Mouse (Mus musculus) MEL (cell line): ENCODE measurements around the gene Zscan2. TPM values are rescaled to one million over a fixed set of nuclear protein-coding genes. Genes with fewer than 3 reads are reported as not detected.

Experiments
- DNase-seq: peaks from one replicate; pipeline ENCODE4 v3.0.0; 2011; ENCODE audit warnings: low read depth, low spot score
- H3K27ac ChIP-seq: 2 replicates; pipeline ENCODE4 v1.5.1; 2012; ENCODE audit warnings: low read depth, mild to moderate bottlenecking, control low read depth, low read length, moderate library complexity; ENCODE audit not compliant: control insufficient read depth
- H3K27me3 ChIP-seq, 2 experiments: fragments of 150-350 bp in 1 of 2; sonication (generic) in 1 of 2; 2 replicates each; pipeline ENCODE4 v1.6.1; 2012; ENCODE audit warnings: low read length in 2 of 2, mild to moderate bottlenecking in 2 of 2, improper control_type of control experiment in 1 of 2, moderate library complexity in 1 of 2; ENCODE audit not compliant: insufficient read depth in 2 of 2, control insufficient read depth in 1 of 2
- H3K36me3 ChIP-seq, 2 experiments: 2 replicates each; pipeline ENCODE4 v1.6.1; 2012 to 2014; ENCODE audit warnings: low read length in 2 of 2, improper control_type of control experiment in 1 of 2, inconsistent platforms in 1 of 2, mild to moderate bottlenecking in 1 of 2; ENCODE audit not compliant: insufficient read depth in 2 of 2, control insufficient read depth in 1 of 2
- H3K4me1 ChIP-seq, 2 experiments: fragments of 150-350 bp in 1 of 2; sonication (generic) in 1 of 2; 2 replicates each; pipeline ENCODE4 v1.6.1; 2012; ENCODE audit warnings: low read length in 2 of 2, improper control_type of control experiment in 1 of 2, mild to moderate bottlenecking in 1 of 2; ENCODE audit not compliant: insufficient read depth in 2 of 2, control insufficient read depth in 1 of 2
- H3K4me3 ChIP-seq, 2 experiments: fragments of 150-350 bp in 1 of 2; sonication (generic) in 1 of 2; 2 replicates each; pipeline ENCODE4 v1.5.1; 2012; ENCODE audit warnings: low read depth in 2 of 2, low read length in 2 of 2, mild to moderate bottlenecking in 2 of 2, moderate library complexity in 2 of 2, control low read depth in 1 of 2, improper control_type of control experiment in 1 of 2; ENCODE audit not compliant: control insufficient read depth in 1 of 2, insufficient read depth in 1 of 2
- H3K79me2 ChIP-seq: 2 replicates; pipeline ENCODE4 v1.6.1; 2012; ENCODE audit warnings: mild to moderate bottlenecking, low read length, moderate library complexity; ENCODE audit not compliant: control insufficient read depth, poor library complexity, insufficient read depth
- H3K9ac ChIP-seq: 2 replicates; pipeline ENCODE4 v1.6.1; 2012; ENCODE audit warnings: low read depth, mild to moderate bottlenecking, control low read depth, low read length, moderate library complexity; ENCODE audit not compliant: control insufficient read depth, poor library complexity, severe bottlenecking
- H3K9me3 ChIP-seq: fragments of 150-350 bp; sonication (generic); replicated peaks from 2 replicates; pipeline ENCODE4 v1.6.1; 2012; ENCODE audit warnings: mild to moderate bottlenecking, low read length, improper control_type of control experiment, moderate library complexity; ENCODE audit not compliant: insufficient read depth
- BHLHE40 ChIP-seq: IDR thresholded peaks from 2 replicates; pipeline ENCODE4 v1.6.1; 2012; ENCODE audit warnings: low read depth, mild to moderate bottlenecking, inconsistent platforms, low read length, improper control_type of control experiment, borderline replicate concordance
- CHD1 ChIP-seq: IDR thresholded peaks from 2 replicates; pipeline ENCODE4 v1.6.1; 2012; ENCODE audit warnings: low read depth, mild to moderate bottlenecking, inconsistent platforms, low read length, improper control_type of control experiment
- CHD2 ChIP-seq: IDR thresholded peaks from 2 replicates; pipeline ENCODE4 v1.6.1; 2011; ENCODE audit warnings: low read length, improper control_type of control experiment
- CTCF ChIP-seq, 3 experiments: IDR thresholded peaks in 2 of 3; conservative IDR thresholded peaks in 1 of 3; 2 replicates each; pipeline ENCODE4 v1.5.1; 2011 to 2012; ENCODE audit warnings: low read length in 3 of 3, low read depth in 2 of 3, mild to moderate bottlenecking in 2 of 3, improper control_type of control experiment in 1 of 3, inconsistent platforms in 1 of 3, mixed read lengths in 1 of 3, moderate library complexity in 1 of 3; ENCODE audit not compliant: control insufficient read depth in 1 of 3, insufficient read depth in 1 of 3, poor library complexity in 1 of 3, severe bottlenecking in 1 of 3
- ELF1 ChIP-seq: IDR thresholded peaks from 2 replicates; pipeline ENCODE4 v1.6.1; 2014; ENCODE audit warnings: low read depth, mild to moderate bottlenecking, inconsistent platforms, low read length, improper control_type of control experiment, moderate library complexity
- EP300 ChIP-seq, 2 experiments: IDR thresholded peaks; 2 replicates each; pipeline ENCODE4 v1.6.1; 2011; ENCODE audit warnings: improper control_type of control experiment in 2 of 2, low read length in 2 of 2, low read depth in 1 of 2, mild to moderate bottlenecking in 1 of 2
- GABPA ChIP-seq: IDR thresholded peaks from 2 replicates; pipeline ENCODE4 v1.6.1; 2012; ENCODE audit warnings: low read depth, mild to moderate bottlenecking, inconsistent platforms, low read length, improper control_type of control experiment, moderate library complexity
- GATA1 ChIP-seq: IDR thresholded peaks from 2 replicates; pipeline ENCODE4 v1.6.1; 2011; ENCODE audit warnings: low read depth, low read length, improper control_type of control experiment
- HCFC1 ChIP-seq: IDR thresholded peaks from 2 replicates; pipeline ENCODE4 v1.6.1; 2012; ENCODE audit warnings: low read depth, mild to moderate bottlenecking, inconsistent platforms, low read length, improper control_type of control experiment, moderate library complexity
- JUND ChIP-seq: IDR thresholded peaks from 2 replicates; pipeline ENCODE4 v1.6.1; 2011; ENCODE audit warnings: low read depth, mild to moderate bottlenecking, improper control_type of control experiment, low read length
- KAT2A ChIP-seq: conservative IDR thresholded peaks from 2 replicates; pipeline ENCODE4 v1.6.1; 2012; ENCODE audit warnings: low read depth, low read length, improper control_type of control experiment, inconsistent platforms
- MAFK ChIP-seq: IDR thresholded peaks from 2 replicates; pipeline ENCODE4 v1.6.1; 2011; ENCODE audit warnings: low read depth, mild to moderate bottlenecking, low read length, improper control_type of control experiment, borderline replicate concordance
- MAX ChIP-seq: IDR thresholded peaks from 2 replicates; pipeline ENCODE4 v1.6.1; 2011; ENCODE audit warnings: low read length, improper control_type of control experiment
- MAZ ChIP-seq: IDR thresholded peaks from 2 replicates; pipeline ENCODE4 v1.6.1; 2012; ENCODE audit warnings: low read depth, mild to moderate bottlenecking, inconsistent platforms, low read length, improper control_type of control experiment
- MEF2A ChIP-seq: IDR thresholded peaks from 2 replicates; pipeline ENCODE4 v1.6.1; 2014; ENCODE audit warnings: low read depth, mild to moderate bottlenecking, inconsistent platforms, low read length, improper control_type of control experiment; ENCODE audit not compliant: poor library complexity, insufficient replicate concordance, severe bottlenecking; ENCODE audit errors: extremely low read depth
- MXI1 ChIP-seq: IDR thresholded peaks from 2 replicates; pipeline ENCODE4 v1.6.1; 2011; ENCODE audit warnings: mild to moderate bottlenecking, low read depth, low read length, improper control_type of control experiment
- MYB ChIP-seq: IDR thresholded peaks from 2 replicates; pipeline ENCODE4 v1.6.1; 2011; ENCODE audit warnings: mild to moderate bottlenecking, low read depth, low read length, improper control_type of control experiment
- MYC ChIP-seq: IDR thresholded peaks from 2 replicates; pipeline ENCODE4 v1.6.1; 2011; ENCODE audit warnings: low read depth, mild to moderate bottlenecking, low read length, improper control_type of control experiment, moderate library complexity
- NELFE ChIP-seq: IDR thresholded peaks from 2 replicates; pipeline ENCODE4 v1.6.1; 2011; ENCODE audit warnings: low read depth, low read length, improper control_type of control experiment
- NRF1 ChIP-seq: IDR thresholded peaks from 2 replicates; pipeline ENCODE4 v1.6.1; 2014; ENCODE audit warnings: low read depth, mild to moderate bottlenecking, inconsistent platforms, low read length, improper control_type of control experiment, moderate library complexity; ENCODE audit not compliant: poor library complexity, insufficient read depth, severe bottlenecking
- POLR2A ChIP-seq, 2 experiments: IDR thresholded peaks; 2 replicates each; pipeline ENCODE4 v1.6.1; 2011 to 2012; ENCODE audit warnings: low read length in 2 of 2, mild to moderate bottlenecking in 2 of 2, control low read depth in 1 of 2, improper control_type of control experiment in 1 of 2, low read depth in 1 of 2, moderate library complexity in 1 of 2; ENCODE audit not compliant: control insufficient read depth in 1 of 2, insufficient read depth in 1 of 2, poor library complexity in 1 of 2
- POLR2AphosphoS2 ChIP-seq: IDR thresholded peaks from 2 replicates; pipeline ENCODE4 v1.6.1; 2011; ENCODE audit warnings: low read length, improper control_type of control experiment
- POLR2AphosphoS5 ChIP-seq: IDR thresholded peaks from 2 replicates; pipeline ENCODE4 v1.6.1; 2012; ENCODE audit warnings: low read depth, borderline replicate concordance, mild to moderate bottlenecking, inconsistent platforms, low read length, moderate library complexity, mixed read lengths
- RAD21 ChIP-seq: IDR thresholded peaks from 2 replicates; pipeline ENCODE4 v1.6.1; 2011; ENCODE audit warnings: mild to moderate bottlenecking, low read depth, low read length, improper control_type of control experiment
- RCOR1 ChIP-seq: IDR thresholded peaks from 2 replicates; pipeline ENCODE4 v1.6.1; 2012; ENCODE audit warnings: low read depth, mild to moderate bottlenecking, inconsistent platforms, low read length, improper control_type of control experiment
- SIN3A ChIP-seq: IDR thresholded peaks from 2 replicates; pipeline ENCODE4 v1.6.1; 2012; ENCODE audit warnings: low read length, improper control_type of control experiment, inconsistent platforms
- SMC3 ChIP-seq: IDR thresholded peaks from 2 replicates; pipeline ENCODE4 v1.6.1; 2011; ENCODE audit warnings: low read depth, low read length, improper control_type of control experiment
- TAL1 ChIP-seq: IDR thresholded peaks from 2 replicates; pipeline ENCODE4 v1.6.1; 2012; ENCODE audit warnings: mild to moderate bottlenecking, inconsistent platforms, low read length, moderate library complexity, mixed read lengths
- TBP ChIP-seq: IDR thresholded peaks from 2 replicates; pipeline ENCODE4 v1.8.0; 2011; ENCODE audit warnings: low read depth, low read length, improper control_type of control experiment
- TCF12 ChIP-seq: IDR thresholded peaks from 2 replicates; pipeline ENCODE4 v1.6.1; 2014; ENCODE audit warnings: low read depth, mild to moderate bottlenecking, inconsistent platforms, low read length, improper control_type of control experiment, moderate library complexity
- UBTF ChIP-seq: IDR thresholded peaks from 2 replicates; pipeline ENCODE4 v1.6.1; 2012; ENCODE audit warnings: low read depth, mild to moderate bottlenecking, inconsistent platforms, low read length, improper control_type of control experiment, moderate library complexity, borderline replicate concordance; ENCODE audit not compliant: insufficient read depth
- USF1 ChIP-seq: IDR thresholded peaks from 2 replicates; pipeline ENCODE4 v1.6.1; 2014; ENCODE audit warnings: low read depth, mild to moderate bottlenecking, inconsistent platforms, low read length, improper control_type of control experiment, moderate library complexity
- USF2 ChIP-seq, 2 experiments: IDR thresholded peaks; 2 replicates each; pipeline ENCODE4 v1.6.1; 2011 to 2012; ENCODE audit warnings: improper control_type of control experiment in 2 of 2, low read length in 2 of 2, borderline replicate concordance in 1 of 2, inconsistent platforms in 1 of 2, low read depth in 1 of 2, mild to moderate bottlenecking in 1 of 2; ENCODE audit not compliant: insufficient read depth in 1 of 2
- ZC3H11A ChIP-seq: IDR thresholded peaks from 2 replicates; pipeline ENCODE4 v1.6.1; 2012; ENCODE audit warnings: low read depth, mild to moderate bottlenecking, inconsistent platforms, low read length, improper control_type of control experiment
- ZKSCAN1 ChIP-seq: IDR thresholded peaks from 2 replicates; pipeline ENCODE4 v1.6.1; 2012; ENCODE audit warnings: low read depth, mild to moderate bottlenecking, inconsistent platforms, low read length, improper control_type of control experiment, moderate library complexity
- ZMIZ1 ChIP-seq: IDR thresholded peaks from 2 replicates; pipeline ENCODE4 v1.6.1; 2012; ENCODE audit warnings: low read depth, mild to moderate bottlenecking, inconsistent platforms, low read length, improper control_type of control experiment, moderate library complexity
- ZNF384 ChIP-seq: IDR thresholded peaks from 2 replicates; pipeline ENCODE4 v1.6.1; 2012; ENCODE audit warnings: low read depth, mild to moderate bottlenecking, inconsistent platforms, low read length, improper control_type of control experiment
- polyA plus RNA-seq, 2 experiments: library from polyadenylated mRNA; stranded (reverse) in 1 of 2; unstranded in 1 of 2; fragments of >175 nt in 1 of 2; fragments of >200 nt in 1 of 2; gene quantifications; 2 replicates each; pipeline versions ENCODE4 v1.2.1 to v1.2.4; 2012; ENCODE audit warnings: low replicate concordance in 2 of 2, low read depth in 1 of 2; ENCODE audit not compliant: insufficient read length in 2 of 2, insufficient read depth in 1 of 2, missing spikeins in 1 of 2
- total RNA-seq: library from RNA; depleted of rRNA; stranded (reverse); fragments of 300-350 nt; gene quantifications from 2 replicates; pipeline ENCODE4 v1.2.3, GENCODE M21; 2012

Gene Zscan2
- total and polyA plus RNA-seq, 3 experiments: 1.2 to 2.4 TPM; not detected in 1

- peak; percentile 94 for DNase-seq
- Histone ChIP-seq H3K27me3 (no peaks in the 10 kb centered on the region), H3K9ac (no peak overlapping the region), H3K4me3 (no peak overlapping the region), H3K27ac (0 out of 2 replicates have a peak overlapping the region, but pooled peaks have one; percentile 24), H3K9me3 (no peaks in the 10 kb centered on the region), H3K36me3 (peaks cover 0 to 20% of the 10 kb centered on the region in 2 experiments; a peak in 2 of 4 replicates), H3K79me2 (no peaks in the 10 kb centered on the region), H3K4me1 (peaks cover 7 to 23% of the 10 kb centered on the region in 2 experiments)
- TF ChIP-seq SIN3A (peak; percentile 63), CHD2 (no peak), ZNF384 (0 out of 2 replicates have a peak, but pooled peaks have one; percentile 14), ZC3H11A (no peak), TAL1 (no peak), NRF1 (no peak), MAX (no peak), EP300 (IDR thresholded peaks at IDR 0.05; ENCODE audit: low read depth in 1 of 2, low read length in 2 of 2) (peak in 1 of 2 experiments; percentile 63; a peak in 3 of 4 replicates), ELF1 (no peak; the same call in 1 of the 2 replicates), MXI1 (no peak; the same call in 1 of the 2 replicates), KAT2A (no peak), RAD21 (no peak), TBP (peak; percentile 51; the same call in 1 of the 2 replicates), POLR2A (IDR thresholded peaks at IDR 0.05; ENCODE audit: control insufficient read depth in 1 of 2, insufficient read depth in 1 of 2, low read depth in 1 of 2, low read length in 2 of 2, poor library complexity in 1 of 2) (no peak), TCF12 (0 out of 2 replicates have a peak, but pooled peaks have one; percentile 10), JUND (no peak), HCFC1 (0 out of 2 replicates have a peak, but pooled peaks have one; percentile 19), BHLHE40 (peak; percentile 43; the same call in 1 of the 2 replicates), POLR2AphosphoS5 (no peak), UBTF (no peak), SMC3 (no peak), GATA1 (peak; percentile 36; the same call in 1 of the 2 replicates), MYB (0 out of 2 replicates have a peak, but pooled peaks have one; percentile 30), USF1 (no peak), GABPA (no peak), NELFE (no peak), ZKSCAN1 (no peak), MEF2A (no peak), ZMIZ1 (no peak), MAFK (no peak), MAZ (peak; percentile 58; the same call in 1 of the 2 replicates), USF2 (IDR thresholded peaks at IDR 0.05; ENCODE audit: borderline replicate concordance in 1 of 2, insufficient read depth in 1 of 2, low read depth in 1 of 2, low read length in 2 of 2) (no peak), POLR2AphosphoS2 (no peak), CHD1 (no peak), MYC (no peak), RCOR1 (peak; percentile 56; the same call in 1 of the 2 replicates), CTCF (IDR thresholded peaks at IDR 0.05 in 2 of 3, conservative IDR thresholded peaks at IDR 0.05 in 1 of 3; ENCODE audit: control insufficient read depth in 1 of 3, insufficient read depth in 1 of 3, low read depth in 2 of 3, low read length in 3 of 3, poor library complexity in 1 of 3, severe bottlenecking in 1 of 3) (no peak)
Measured at GRCm38 (mm10) chr7:80832191-80832590, 28.5 kb upstream of the Zscan2 start.
